Mouse (Mus musculus): Measurements from ENCODE around the gene Tmcc3. TPM values are rescaled to one million over a fixed set of nuclear protein-coding genes. Genes with fewer than 3 reads are reported as not detected.
A peak's percentile ranks its signal among the peaks of the same experiment; 100 is the strongest.

Tmcc3 gene
- polyA plus RNA-seq, 1 experiment from 2014 or later: 8.6 TPM

DNA sequence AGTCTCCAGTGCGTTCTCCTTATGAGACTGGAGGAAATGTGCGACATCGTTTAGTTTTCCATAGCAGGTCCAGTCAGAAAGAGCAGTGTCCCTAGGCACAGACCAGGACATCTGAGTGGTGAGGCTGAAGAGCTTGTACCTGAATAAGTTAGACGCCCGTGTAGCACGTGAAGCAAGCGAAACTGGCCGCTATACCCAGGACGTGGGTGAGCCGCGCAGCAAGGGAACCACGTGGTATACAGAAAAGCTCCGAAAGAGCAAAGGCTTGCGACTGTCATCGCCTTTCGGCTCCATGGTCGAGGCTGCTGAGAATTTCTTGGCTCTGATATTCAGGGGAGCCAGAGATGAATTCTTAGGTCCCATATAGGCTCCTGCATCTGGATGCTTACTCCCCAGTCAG lies 29.8 kb downstream of the Tmcc3 start:
- H3K27ac ChIP-seq: no peak overlapping the region
- no peak for ATAC-seq
- peak overlapping the region; percentile 18; the same call in 1 of the 2 replicates for H3K4me2 ChIP-seq (replicated peaks)
- no peaks in the 10 kb centered on the region for H3K27me3 ChIP-seq (replicated peaks)
- no peaks in the 10 kb centered on the region for H3K4me1 ChIP-seq (replicated peaks)
- no peak overlapping the region for H3K4me3 ChIP-seq (replicated peaks)
- 73% methylated on average over 17 of the region's 17 CpGs for WGBS
- no peak overlapping the region for H3K9ac ChIP-seq
- H3K9me3 ChIP-seq: no peaks in the 10 kb centered on the region
- no peaks in the 10 kb centered on the region for H3K36me3 ChIP-seq

DNA sequence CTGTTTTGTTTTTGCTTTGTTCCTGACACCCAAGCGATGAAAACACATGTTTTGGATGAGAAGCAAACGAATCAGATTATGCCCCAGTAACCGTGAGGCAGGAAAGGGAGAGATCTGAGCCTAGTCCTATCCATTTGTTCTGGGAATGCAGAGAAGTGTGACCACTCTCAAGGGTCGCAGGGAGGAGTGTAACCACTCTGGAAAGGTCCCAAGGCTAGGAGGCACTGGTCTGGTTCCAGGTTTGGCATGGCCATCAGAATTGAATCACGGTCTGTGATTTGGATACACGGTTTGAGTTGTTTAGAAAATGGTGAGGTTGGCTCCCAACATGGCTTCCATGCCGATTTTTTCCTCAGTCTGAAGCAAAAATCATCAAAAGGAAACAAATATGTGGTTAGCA lies 30.5 kb downstream of the Tmcc3 start:
- no peaks in the 10 kb centered on the region for H3K4me1 ChIP-seq (replicated peaks)
- H3K27ac ChIP-seq: no peak overlapping the region
- 77% methylated on average over 7 of the region's 7 CpGs for WGBS
- ATAC-seq: no peak
- no peaks in the 10 kb centered on the region for H3K36me3 ChIP-seq
- H3K27me3 ChIP-seq (replicated peaks): no peaks in the 10 kb centered on the region
- no peak overlapping the region for H3K4me2 ChIP-seq (replicated peaks)
- no peak overlapping the region for H3K4me3 ChIP-seq (replicated peaks)
- H3K9me3 ChIP-seq: no peaks in the 10 kb centered on the region
- no peak overlapping the region for H3K9ac ChIP-seq

DNA sequence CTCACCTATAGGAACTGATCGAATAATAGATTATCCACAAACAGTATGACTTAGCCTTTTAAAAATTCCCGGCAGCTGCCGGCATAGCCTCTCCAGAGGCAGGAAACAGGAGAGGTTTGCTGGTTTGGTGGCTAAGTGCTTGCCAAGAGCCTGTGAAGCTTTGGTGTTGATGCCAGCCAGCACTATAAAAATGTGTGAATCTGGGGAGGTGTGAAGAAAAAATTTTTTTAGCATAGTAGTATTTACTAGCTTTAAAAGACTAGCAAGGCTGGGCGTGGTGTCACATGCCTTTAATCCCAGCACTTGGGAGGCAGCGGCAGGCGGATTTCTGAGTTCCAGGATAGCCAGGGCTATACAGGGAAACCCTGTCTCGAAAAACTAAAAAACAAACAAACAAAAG lies 31.8 kb downstream of the Tmcc3 start:
- Histone ChIP-seq H3K9ac (no peak overlapping the region), H3K4me1 (replicated peaks) (no peaks in the 10 kb centered on the region), H3K27ac (no peak overlapping the region), H3K9me3 (no peaks in the 10 kb centered on the region), H3K4me2 (replicated peaks) (no peak overlapping the region), H3K4me3 (replicated peaks) (no peak overlapping the region), H3K27me3 (replicated peaks) (no peaks in the 10 kb centered on the region), H3K36me3 (no peaks in the 10 kb centered on the region)
- WGBS: 79% methylated on average over 7 of the region's 7 CpGs
- ATAC-seq: no peak

DNA sequence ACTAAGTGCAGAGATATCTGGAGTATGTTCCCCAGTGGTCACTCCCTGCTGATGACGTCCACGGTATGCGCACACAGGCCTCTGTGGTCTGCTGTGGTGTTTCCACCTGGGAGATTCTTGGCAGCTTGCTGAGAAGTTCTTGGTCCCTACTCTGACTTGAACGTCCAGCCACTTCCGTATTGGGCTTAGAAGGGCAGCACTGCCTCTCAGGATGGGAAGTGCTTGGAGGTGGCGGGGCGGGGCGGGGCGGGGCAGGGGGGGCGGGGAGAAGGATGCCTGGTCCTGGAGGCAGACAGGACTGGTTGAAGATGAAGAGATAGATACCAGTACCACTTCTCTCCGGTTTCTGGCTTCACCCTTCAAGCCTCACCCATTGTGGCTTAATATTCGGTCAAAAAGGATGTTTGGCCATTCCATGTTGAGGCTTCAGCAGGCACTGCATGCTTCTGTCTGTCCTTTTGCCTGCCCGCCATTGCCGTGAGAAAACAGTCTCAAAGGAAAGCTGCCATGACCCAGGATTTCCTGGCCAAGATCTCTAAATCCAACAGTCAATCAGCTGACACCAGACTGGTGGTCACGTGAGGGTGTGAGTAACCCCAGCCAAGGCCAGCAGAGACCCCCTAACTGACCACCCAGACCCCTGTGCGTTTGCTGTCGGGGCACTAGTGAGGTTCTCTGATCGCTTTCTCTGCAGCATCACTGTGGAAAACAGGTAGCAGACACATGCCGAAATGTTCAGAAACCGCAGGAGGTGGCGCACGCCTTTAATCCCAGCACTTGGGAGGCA lies 33.1 kb downstream of the Tmcc3 start:
- no peak overlapping the region for H3K4me3 ChIP-seq (replicated peaks)
- no peak overlapping the region for H3K9ac ChIP-seq
- no peaks in the 10 kb centered on the region for H3K27me3 ChIP-seq (replicated peaks)
- H3K27ac ChIP-seq: no peak overlapping the region
- WGBS: 53% methylated on average over 21 of the region's 22 CpGs
- H3K4me1 ChIP-seq (replicated peaks): no peaks in the 10 kb centered on the region
- H3K9me3 ChIP-seq: no peaks in the 10 kb centered on the region
- peak overlapping the region; percentile 2; the same call in 1 of the 2 replicates for H3K4me2 ChIP-seq (replicated peaks)
- peak; percentile 31; the same call in 1 of the 2 replicates for ATAC-seq
- no peaks in the 10 kb centered on the region for H3K36me3 ChIP-seq

DNA sequence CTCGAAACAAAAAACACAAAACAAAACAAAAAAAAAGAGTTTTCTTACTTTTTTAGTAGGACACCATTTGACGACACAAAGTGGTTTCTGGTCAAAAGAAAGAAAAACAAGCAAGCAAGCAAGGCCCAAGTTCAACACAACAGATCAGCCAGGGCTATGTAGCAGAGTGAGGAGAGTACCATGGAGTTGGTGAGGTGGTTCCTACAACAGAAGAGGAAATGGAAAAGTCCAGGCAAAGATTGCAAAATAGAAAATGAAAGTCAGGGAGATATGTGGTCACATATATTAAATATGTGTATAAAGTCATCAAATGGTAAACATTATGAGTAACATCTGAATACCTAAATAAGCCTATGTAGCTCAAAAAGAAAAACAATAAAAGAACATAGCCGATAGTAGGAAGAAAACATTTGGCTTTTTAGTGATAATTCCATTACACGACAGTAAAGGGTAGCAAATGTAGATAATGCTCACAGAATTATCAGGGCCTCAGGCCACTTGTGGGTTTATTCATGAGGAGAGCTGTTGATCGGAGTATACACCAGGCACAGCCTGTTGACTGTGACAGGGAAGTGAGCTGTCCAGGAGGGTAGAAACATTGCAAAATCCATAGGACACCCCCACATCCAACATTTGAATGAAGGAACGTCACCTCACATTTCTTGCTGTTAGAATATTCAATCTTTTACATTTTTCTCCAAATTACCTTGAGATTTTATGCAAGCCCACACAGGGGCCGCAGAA lies 33.9 kb downstream of the Tmcc3 start:
- 90% methylated on average over 7 of the region's 7 CpGs for WGBS
- no peak for ATAC-seq

DNA sequence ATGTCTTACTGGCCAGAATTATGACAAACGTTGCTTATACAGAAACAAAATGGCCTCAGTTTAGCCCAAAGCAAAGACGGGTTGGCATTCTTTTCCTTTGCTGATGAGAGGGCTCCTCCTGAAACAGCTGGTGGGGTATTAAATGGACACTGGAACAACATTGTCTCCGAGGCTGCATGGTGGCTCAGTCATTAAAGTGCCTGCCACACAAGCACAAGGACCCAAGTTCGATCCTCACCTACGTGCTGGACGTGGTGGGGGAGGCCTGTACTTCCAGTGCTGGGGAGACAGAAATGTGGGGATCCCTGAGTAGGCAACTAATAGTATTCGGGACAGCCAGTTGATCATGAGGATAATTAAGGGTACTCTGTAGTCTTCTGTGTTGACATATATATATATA lies 34.8 kb downstream of the Tmcc3 start:
- H3K4me3 ChIP-seq (replicated peaks): no peak overlapping the region
- no peaks in the 10 kb centered on the region for H3K4me1 ChIP-seq (replicated peaks)
- ATAC-seq: no peak
- 92% methylated on average over 7 of the region's 7 CpGs for WGBS
- no peaks in the 10 kb centered on the region for H3K27me3 ChIP-seq (replicated peaks)
- H3K4me2 ChIP-seq (replicated peaks): no peak overlapping the region
- H3K36me3 ChIP-seq: no peaks in the 10 kb centered on the region
- H3K27ac ChIP-seq: no peak overlapping the region
- H3K9ac ChIP-seq: no peak overlapping the region
- H3K9me3 ChIP-seq: no peaks in the 10 kb centered on the region

More for the DNA sequence above, 33.9 kb downstream of the Tmcc3 start:
- Histone ChIP-seq H3K27ac (no peak overlapping the region), H3K4me2 (replicated peaks) (no peak overlapping the region), H3K4me1 (replicated peaks) (no peaks in the 10 kb centered on the region), H3K36me3 (no peaks in the 10 kb centered on the region), H3K9me3 (no peaks in the 10 kb centered on the region), H3K27me3 (replicated peaks) (no peaks in the 10 kb centered on the region), H3K4me3 (replicated peaks) (no peak overlapping the region), H3K9ac (no peak overlapping the region)

DNA sequence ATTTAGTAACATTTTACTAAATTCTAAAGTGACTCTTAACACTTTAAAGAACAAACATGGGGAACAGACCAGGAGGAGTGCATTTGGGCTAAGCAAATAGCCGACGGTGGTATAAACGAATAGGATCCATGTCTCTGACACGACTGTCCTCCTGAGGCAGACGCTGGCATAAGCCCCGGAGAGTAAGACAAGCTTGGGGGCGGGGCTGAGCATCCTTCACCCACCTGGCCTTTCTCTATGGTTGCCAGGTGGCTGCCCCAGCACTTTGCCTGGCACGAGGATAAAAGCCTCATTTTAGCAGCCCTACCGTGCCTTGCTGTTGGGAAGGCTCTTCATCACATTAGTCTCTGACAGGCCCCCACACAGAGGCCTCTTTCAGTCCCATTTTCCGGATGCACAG lies 35.5 kb downstream of the Tmcc3 start:
- H3K27ac ChIP-seq: no peak overlapping the region
- H3K27me3 ChIP-seq (replicated peaks): no peaks in the 10 kb centered on the region
- no peaks in the 10 kb centered on the region for H3K4me1 ChIP-seq (replicated peaks)
- no peak for ATAC-seq
- WGBS: 70% methylated on average over 10 of the region's 10 CpGs
- H3K9ac ChIP-seq: no peak overlapping the region
- H3K36me3 ChIP-seq: no peaks in the 10 kb centered on the region
- H3K4me2 ChIP-seq (replicated peaks): no peak overlapping the region
- H3K4me3 ChIP-seq (replicated peaks): no peak overlapping the region
- H3K9me3 ChIP-seq: no peaks in the 10 kb centered on the region

DNA sequence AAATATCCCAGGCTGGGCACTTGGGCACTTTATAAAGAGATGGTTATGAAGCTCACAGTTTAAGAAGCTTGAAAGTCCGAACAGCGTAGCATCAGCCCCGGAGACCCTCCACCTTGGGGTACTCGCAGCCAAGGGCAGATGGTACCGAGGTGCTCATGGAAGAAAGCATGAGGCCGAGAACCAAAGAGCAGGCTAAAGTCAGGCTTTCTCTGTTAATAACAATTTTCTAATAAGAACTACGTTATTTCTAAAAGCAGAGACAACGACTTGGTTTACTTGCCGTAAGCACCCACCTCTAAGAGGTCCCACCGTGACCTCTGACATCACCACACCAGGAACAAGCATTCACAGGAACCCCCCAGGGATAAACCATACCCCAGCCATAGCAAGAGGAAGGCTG lies 36.2 kb downstream of the Tmcc3 start:
- H3K27ac ChIP-seq: no peak overlapping the region
- H3K4me3 ChIP-seq (replicated peaks): no peak overlapping the region
- no peaks in the 10 kb centered on the region for H3K9me3 ChIP-seq
- 96% methylated on average over 10 of the region's 10 CpGs for WGBS
- H3K4me2 ChIP-seq (replicated peaks): no peak overlapping the region
- no peak overlapping the region for H3K9ac ChIP-seq
- no peaks in the 10 kb centered on the region for H3K27me3 ChIP-seq (replicated peaks)
- H3K36me3 ChIP-seq: no peaks in the 10 kb centered on the region
- no peaks in the 10 kb centered on the region for H3K4me1 ChIP-seq (replicated peaks)
- ATAC-seq: no peak

DNA sequence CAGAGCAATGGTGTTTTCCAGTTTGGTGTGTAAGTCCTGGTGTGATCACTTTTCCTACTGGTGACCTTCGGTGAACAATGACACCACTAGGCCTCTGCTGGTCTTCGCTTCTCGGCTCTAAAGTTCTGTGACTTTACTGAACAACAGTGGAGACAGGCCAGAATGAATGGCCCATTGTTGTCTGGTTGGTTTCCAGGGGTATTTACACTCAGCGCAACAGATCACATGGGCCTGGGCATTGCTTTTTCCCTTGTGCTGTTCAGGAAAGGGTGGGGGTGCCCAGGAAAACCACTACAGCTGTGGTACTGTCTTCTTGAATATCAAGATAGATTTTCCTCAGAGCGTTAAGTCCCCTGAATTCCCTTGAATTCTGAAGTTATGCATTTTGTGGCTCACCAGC lies 38.5 kb downstream of the Tmcc3 start:
- no peak overlapping the region for H3K4me2 ChIP-seq (replicated peaks)
- no peak overlapping the region for H3K27ac ChIP-seq
- no peaks in the 10 kb centered on the region for H3K4me1 ChIP-seq (replicated peaks)
- H3K9me3 ChIP-seq: no peaks in the 10 kb centered on the region
- no peaks in the 10 kb centered on the region for H3K27me3 ChIP-seq (replicated peaks)
- H3K9ac ChIP-seq: no peak overlapping the region
- no peak overlapping the region for H3K4me3 ChIP-seq (replicated peaks)
- WGBS: 76% methylated on average over 5 of the region's 5 CpGs
- ATAC-seq: no peak
- no peaks in the 10 kb centered on the region for H3K36me3 ChIP-seq

DNA sequence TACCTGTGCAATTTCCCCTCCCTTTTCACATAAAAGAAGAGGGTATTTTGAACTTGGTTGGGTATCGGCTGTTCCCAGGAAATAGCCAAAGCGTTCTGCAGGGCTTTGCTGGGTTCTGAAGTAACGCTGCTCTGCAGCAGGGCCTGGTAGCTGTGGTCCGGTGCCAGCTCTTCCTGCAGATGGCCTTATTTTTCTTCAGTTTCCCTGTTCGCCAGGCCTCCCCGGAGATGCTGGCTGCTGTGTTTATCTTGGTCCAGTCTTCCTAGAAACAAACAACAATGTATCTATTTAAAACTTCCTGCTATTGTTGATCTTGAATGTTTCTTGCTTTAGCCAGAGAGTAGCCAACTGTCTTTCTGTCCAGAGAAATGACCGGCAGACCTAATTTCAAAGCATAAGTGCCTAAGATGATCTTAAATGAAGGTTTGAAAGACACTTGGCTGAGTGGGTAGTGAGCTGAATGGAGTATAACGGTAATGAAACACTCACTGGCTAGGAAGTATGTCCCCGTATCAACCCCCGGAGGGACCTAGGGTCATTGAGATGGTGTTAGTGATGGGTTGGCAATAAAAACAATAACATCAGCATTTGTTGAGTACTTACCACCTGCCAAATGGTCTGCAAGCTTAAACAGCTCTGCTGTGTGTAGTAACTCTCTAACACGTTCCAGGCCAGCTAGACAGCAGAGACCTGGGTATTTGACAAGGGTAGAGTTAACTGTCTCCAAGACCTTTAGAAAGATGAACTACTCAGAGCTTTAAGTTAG lies 39.3 kb downstream of the Tmcc3 start:
- WGBS: 61% methylated on average over 11 of the region's 11 CpGs
- Histone ChIP-seq H3K9ac (no peak overlapping the region), H3K36me3 (no peaks in the 10 kb centered on the region), H3K4me2 (replicated peaks) (no peak overlapping the region), H3K27ac (no peak overlapping the region), H3K9me3 (no peaks in the 10 kb centered on the region), H3K4me3 (replicated peaks) (no peak overlapping the region), H3K4me1 (replicated peaks) (no peaks in the 10 kb centered on the region), H3K27me3 (replicated peaks) (no peaks in the 10 kb centered on the region)
- ATAC-seq: no peak

DNA sequence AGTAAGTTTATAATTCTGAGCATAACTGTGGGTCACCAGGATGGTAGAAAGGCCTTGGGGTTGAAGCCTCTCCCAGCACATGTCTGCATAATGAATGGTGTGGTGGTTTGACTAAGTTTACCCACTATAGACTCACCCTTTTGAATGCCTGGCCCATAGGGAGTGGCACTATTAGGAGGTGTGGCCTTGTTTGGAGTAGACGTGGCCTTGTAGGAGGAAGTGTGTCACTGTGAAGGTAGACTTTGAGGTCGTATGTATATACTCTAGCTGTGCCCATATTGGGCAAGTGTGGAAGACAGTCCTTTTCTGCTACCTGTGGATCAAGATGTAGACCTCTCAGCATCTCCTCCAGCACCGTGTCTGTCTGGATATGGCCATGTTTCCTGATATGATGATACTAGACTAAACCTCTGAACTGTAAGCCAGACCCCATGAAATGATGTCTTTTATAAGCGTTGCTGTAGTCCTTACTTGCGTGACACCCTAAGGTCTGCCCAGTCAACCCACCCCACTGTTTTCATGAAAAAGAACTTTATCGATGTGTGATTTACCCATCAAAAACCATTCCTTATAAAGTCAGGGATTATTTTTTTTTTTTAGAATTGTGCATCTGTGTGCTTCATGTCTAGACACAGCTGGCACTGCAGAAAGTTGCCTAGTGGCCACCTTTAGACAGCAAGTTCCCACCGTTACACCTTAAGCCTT lies 40.6 kb downstream of the Tmcc3 start:
- WGBS: 89% methylated on average over 7 of the region's 7 CpGs
- ATAC-seq: no peak

More for the DNA sequence above, 40.6 kb downstream of the Tmcc3 start:
- Histone ChIP-seq H3K4me1 (replicated peaks) (no peaks in the 10 kb centered on the region), H3K27ac (no peak overlapping the region), H3K4me2 (replicated peaks) (no peak overlapping the region), H3K36me3 (no peaks in the 10 kb centered on the region), H3K4me3 (replicated peaks) (no peak overlapping the region), H3K9me3 (no peaks in the 10 kb centered on the region), H3K9ac (no peak overlapping the region), H3K27me3 (replicated peaks) (no peaks in the 10 kb centered on the region)
